Mouse (Mus musculus) MEL (cell line): ENCODE results near the gene Zfp652. TPM values are rescaled to one million over a fixed set of nuclear protein-coding genes. Genes with fewer than 3 reads are reported as not detected.
"Not testable (repeated sequence)": the region's sequence is repeated elsewhere in the genome, so short reads cannot be mapped to it uniquely, and the experiment has no call there.

Source experiments
- DNase-seq: peaks from one replicate; pipeline ENCODE4 v3.0.0; 2011; ENCODE audit warnings: low read depth, low spot score
- H3K27ac ChIP-seq: 2 replicates; pipeline ENCODE4 v1.5.1; 2012; ENCODE audit warnings: low read depth, mild to moderate bottlenecking, control low read depth, low read length, moderate library complexity; ENCODE audit not compliant: control insufficient read depth
- H3K27me3 ChIP-seq, 2 experiments: fragments of 150-350 bp in 1 of 2; sonication (generic) in 1 of 2; 2 replicates each; pipeline ENCODE4 v1.6.1; 2012; ENCODE audit warnings: low read length in 2 of 2, mild to moderate bottlenecking in 2 of 2, improper control_type of control experiment in 1 of 2, moderate library complexity in 1 of 2; ENCODE audit not compliant: insufficient read depth in 2 of 2, control insufficient read depth in 1 of 2
- H3K36me3 ChIP-seq, 2 experiments: 2 replicates each; pipeline ENCODE4 v1.6.1; 2012 to 2014; ENCODE audit warnings: low read length in 2 of 2, improper control_type of control experiment in 1 of 2, inconsistent platforms in 1 of 2, mild to moderate bottlenecking in 1 of 2; ENCODE audit not compliant: insufficient read depth in 2 of 2, control insufficient read depth in 1 of 2
- H3K4me1 ChIP-seq, 2 experiments: fragments of 150-350 bp in 1 of 2; sonication (generic) in 1 of 2; 2 replicates each; pipeline ENCODE4 v1.6.1; 2012; ENCODE audit warnings: low read length in 2 of 2, improper control_type of control experiment in 1 of 2, mild to moderate bottlenecking in 1 of 2; ENCODE audit not compliant: insufficient read depth in 2 of 2, control insufficient read depth in 1 of 2
- H3K4me3 ChIP-seq, 2 experiments: fragments of 150-350 bp in 1 of 2; sonication (generic) in 1 of 2; 2 replicates each; pipeline ENCODE4 v1.5.1; 2012; ENCODE audit warnings: low read depth in 2 of 2, low read length in 2 of 2, mild to moderate bottlenecking in 2 of 2, moderate library complexity in 2 of 2, control low read depth in 1 of 2, improper control_type of control experiment in 1 of 2; ENCODE audit not compliant: control insufficient read depth in 1 of 2, insufficient read depth in 1 of 2
- H3K79me2 ChIP-seq: 2 replicates; pipeline ENCODE4 v1.6.1; 2012; ENCODE audit warnings: mild to moderate bottlenecking, low read length, moderate library complexity; ENCODE audit not compliant: control insufficient read depth, poor library complexity, insufficient read depth
- H3K9ac ChIP-seq: 2 replicates; pipeline ENCODE4 v1.6.1; 2012; ENCODE audit warnings: low read depth, mild to moderate bottlenecking, control low read depth, low read length, moderate library complexity; ENCODE audit not compliant: control insufficient read depth, poor library complexity, severe bottlenecking
- H3K9me3 ChIP-seq: fragments of 150-350 bp; sonication (generic); replicated peaks from 2 replicates; pipeline ENCODE4 v1.6.1; 2012; ENCODE audit warnings: mild to moderate bottlenecking, low read length, improper control_type of control experiment, moderate library complexity; ENCODE audit not compliant: insufficient read depth
- BHLHE40 ChIP-seq: IDR thresholded peaks from 2 replicates; pipeline ENCODE4 v1.6.1; 2012; ENCODE audit warnings: low read depth, mild to moderate bottlenecking, inconsistent platforms, low read length, improper control_type of control experiment, borderline replicate concordance
- CHD1 ChIP-seq: IDR thresholded peaks from 2 replicates; pipeline ENCODE4 v1.6.1; 2012; ENCODE audit warnings: low read depth, mild to moderate bottlenecking, inconsistent platforms, low read length, improper control_type of control experiment
- CHD2 ChIP-seq: IDR thresholded peaks from 2 replicates; pipeline ENCODE4 v1.6.1; 2011; ENCODE audit warnings: low read length, improper control_type of control experiment
- CTCF ChIP-seq, 3 experiments: IDR thresholded peaks in 2 of 3; conservative IDR thresholded peaks in 1 of 3; 2 replicates each; pipeline ENCODE4 v1.5.1; 2011 to 2012; ENCODE audit warnings: low read length in 3 of 3, low read depth in 2 of 3, mild to moderate bottlenecking in 2 of 3, improper control_type of control experiment in 1 of 3, inconsistent platforms in 1 of 3, mixed read lengths in 1 of 3, moderate library complexity in 1 of 3; ENCODE audit not compliant: control insufficient read depth in 1 of 3, insufficient read depth in 1 of 3, poor library complexity in 1 of 3, severe bottlenecking in 1 of 3
- ELF1 ChIP-seq: IDR thresholded peaks from 2 replicates; pipeline ENCODE4 v1.6.1; 2014; ENCODE audit warnings: low read depth, mild to moderate bottlenecking, inconsistent platforms, low read length, improper control_type of control experiment, moderate library complexity
- EP300 ChIP-seq, 2 experiments: IDR thresholded peaks; 2 replicates each; pipeline ENCODE4 v1.6.1; 2011; ENCODE audit warnings: improper control_type of control experiment in 2 of 2, low read length in 2 of 2, low read depth in 1 of 2, mild to moderate bottlenecking in 1 of 2
- ETS1 ChIP-seq: IDR thresholded peaks from 2 replicates; pipeline ENCODE4 v1.6.1; 2012; ENCODE audit warnings: low read depth, mild to moderate bottlenecking, inconsistent platforms, low read length, improper control_type of control experiment, moderate library complexity
- GABPA ChIP-seq: IDR thresholded peaks from 2 replicates; pipeline ENCODE4 v1.6.1; 2012; ENCODE audit warnings: low read depth, mild to moderate bottlenecking, inconsistent platforms, low read length, improper control_type of control experiment, moderate library complexity
- GATA1 ChIP-seq: IDR thresholded peaks from 2 replicates; pipeline ENCODE4 v1.6.1; 2011; ENCODE audit warnings: low read depth, low read length, improper control_type of control experiment
- HCFC1 ChIP-seq: IDR thresholded peaks from 2 replicates; pipeline ENCODE4 v1.6.1; 2012; ENCODE audit warnings: low read depth, mild to moderate bottlenecking, inconsistent platforms, low read length, improper control_type of control experiment, moderate library complexity
- MAFK ChIP-seq: IDR thresholded peaks from 2 replicates; pipeline ENCODE4 v1.6.1; 2011; ENCODE audit warnings: low read depth, mild to moderate bottlenecking, low read length, improper control_type of control experiment, borderline replicate concordance
- MEF2A ChIP-seq: IDR thresholded peaks from 2 replicates; pipeline ENCODE4 v1.6.1; 2014; ENCODE audit warnings: low read depth, mild to moderate bottlenecking, inconsistent platforms, low read length, improper control_type of control experiment; ENCODE audit not compliant: poor library complexity, insufficient replicate concordance, severe bottlenecking; ENCODE audit errors: extremely low read depth
- MXI1 ChIP-seq: IDR thresholded peaks from 2 replicates; pipeline ENCODE4 v1.6.1; 2011; ENCODE audit warnings: mild to moderate bottlenecking, low read depth, low read length, improper control_type of control experiment
- MYB ChIP-seq: IDR thresholded peaks from 2 replicates; pipeline ENCODE4 v1.6.1; 2011; ENCODE audit warnings: mild to moderate bottlenecking, low read depth, low read length, improper control_type of control experiment
- MYC ChIP-seq: IDR thresholded peaks from 2 replicates; pipeline ENCODE4 v1.6.1; 2011; ENCODE audit warnings: low read depth, mild to moderate bottlenecking, low read length, improper control_type of control experiment, moderate library complexity
- NELFE ChIP-seq: IDR thresholded peaks from 2 replicates; pipeline ENCODE4 v1.6.1; 2011; ENCODE audit warnings: low read depth, low read length, improper control_type of control experiment
- POLR2AphosphoS2 ChIP-seq: IDR thresholded peaks from 2 replicates; pipeline ENCODE4 v1.6.1; 2011; ENCODE audit warnings: low read length, improper control_type of control experiment
- RAD21 ChIP-seq: IDR thresholded peaks from 2 replicates; pipeline ENCODE4 v1.6.1; 2011; ENCODE audit warnings: mild to moderate bottlenecking, low read depth, low read length, improper control_type of control experiment
- RCOR1 ChIP-seq: IDR thresholded peaks from 2 replicates; pipeline ENCODE4 v1.6.1; 2012; ENCODE audit warnings: low read depth, mild to moderate bottlenecking, inconsistent platforms, low read length, improper control_type of control experiment
- SMC3 ChIP-seq: IDR thresholded peaks from 2 replicates; pipeline ENCODE4 v1.6.1; 2011; ENCODE audit warnings: low read depth, low read length, improper control_type of control experiment
- ZC3H11A ChIP-seq: IDR thresholded peaks from 2 replicates; pipeline ENCODE4 v1.6.1; 2012; ENCODE audit warnings: low read depth, mild to moderate bottlenecking, inconsistent platforms, low read length, improper control_type of control experiment
- ZKSCAN1 ChIP-seq: IDR thresholded peaks from 2 replicates; pipeline ENCODE4 v1.6.1; 2012; ENCODE audit warnings: low read depth, mild to moderate bottlenecking, inconsistent platforms, low read length, improper control_type of control experiment, moderate library complexity
- ZMIZ1 ChIP-seq: IDR thresholded peaks from 2 replicates; pipeline ENCODE4 v1.6.1; 2012; ENCODE audit warnings: low read depth, mild to moderate bottlenecking, inconsistent platforms, low read length, improper control_type of control experiment, moderate library complexity
- ZNF384 ChIP-seq: IDR thresholded peaks from 2 replicates; pipeline ENCODE4 v1.6.1; 2012; ENCODE audit warnings: low read depth, mild to moderate bottlenecking, inconsistent platforms, low read length, improper control_type of control experiment
- polyA plus RNA-seq, 2 experiments: library from polyadenylated mRNA; stranded (reverse) in 1 of 2; unstranded in 1 of 2; fragments of >175 nt in 1 of 2; fragments of >200 nt in 1 of 2; gene quantifications; 2 replicates each; pipeline versions ENCODE4 v1.2.1 to v1.2.4; 2012; ENCODE audit warnings: low replicate concordance in 2 of 2, low read depth in 1 of 2; ENCODE audit not compliant: insufficient read length in 2 of 2, insufficient read depth in 1 of 2, missing spikeins in 1 of 2
- total RNA-seq: library from RNA; depleted of rRNA; stranded (reverse); fragments of 300-350 nt; gene quantifications from 2 replicates; pipeline ENCODE4 v1.2.3, GENCODE M21; 2012

Zfp652 gene
- total and polyA plus RNA-seq, 3 experiments, result 19.3 to 38.5 (median 31.8) TPM

DNA sequence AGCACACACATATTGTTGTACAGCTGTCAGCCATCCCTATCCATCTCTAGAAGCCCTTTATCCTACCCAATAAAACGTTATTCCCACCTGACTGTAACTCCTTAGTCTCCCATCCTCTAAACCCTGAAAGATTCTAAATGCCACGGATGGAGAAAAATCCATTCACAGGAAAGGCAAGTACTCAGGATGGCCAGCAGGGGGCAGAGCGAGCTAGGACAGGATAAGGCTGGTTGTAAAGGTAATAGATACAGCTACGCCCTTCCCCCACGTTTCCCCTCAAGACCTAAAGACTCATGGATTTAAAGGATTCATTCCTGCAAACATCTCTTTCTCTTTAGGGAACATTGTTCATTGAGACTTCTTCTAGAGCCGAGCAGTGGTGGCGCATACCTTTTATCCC lies 163.8 kb downstream of the Zfp652 start:
- H3K27ac ChIP-seq, result no peak overlapping the region
- H3K27me3 ChIP-seq, result peaks cover 3 to 4% of the 10 kb centered on the region in 2 experiments
- H3K4me3 ChIP-seq, result 0 out of 4 replicates have a peak overlapping the region, but pooled peaks of 1 of the 2 experiments have one; percentile 5
- H3K36me3 ChIP-seq, result no peaks in the 10 kb centered on the region
- H3K9ac ChIP-seq, result no peak overlapping the region
- DNase-seq, result peak; percentile 83
- H3K4me1 ChIP-seq, result peaks cover 0 to 5% of the 10 kb centered on the region in 2 experiments; a peak in 1 of 4 replicates
- no peaks in the 10 kb centered on the region for H3K9me3 ChIP-seq
- TF ChIP-seq GATA1 (peak; percentile 16; the same call in 1 of the 2 replicates), ELF1 (no peak), ZKSCAN1 (no peak), MXI1 (no peak; the same call in 1 of the 2 replicates), MAFK (no peak), ZMIZ1 (no peak), ETS1 (no peak), RAD21 (peak; percentile 89), CHD2 (peak; percentile 52), ZC3H11A (peak; percentile 79), NELFE (no peak), MEF2A (no peak), BHLHE40 (peak; percentile 36; the same call in 1 of the 2 replicates), GABPA (no peak), RCOR1 (no peak), ZNF384 (0 out of 2 replicates have a peak, but pooled peaks have one; percentile 30), CHD1 (no peak), MYC (no peak), EP300 (IDR thresholded peaks at IDR 0.05; ENCODE audit: low read depth in 1 of 2, low read length in 2 of 2) (no peak), CTCF (IDR thresholded peaks at IDR 0.05 in 2 of 3, conservative IDR thresholded peaks at IDR 0.05 in 1 of 3; ENCODE audit: control insufficient read depth in 1 of 3, insufficient read depth in 1 of 3, low read depth in 2 of 3, low read length in 3 of 3, poor library complexity in 1 of 3, severe bottlenecking in 1 of 3) (peak; percentile 93 to 97 (median 97)), MYB (no peak), SMC3 (peak; percentile 92), POLR2AphosphoS2 (no peak), HCFC1 (no peak)
- no peaks in the 10 kb centered on the region for H3K79me2 ChIP-seq

DNA sequence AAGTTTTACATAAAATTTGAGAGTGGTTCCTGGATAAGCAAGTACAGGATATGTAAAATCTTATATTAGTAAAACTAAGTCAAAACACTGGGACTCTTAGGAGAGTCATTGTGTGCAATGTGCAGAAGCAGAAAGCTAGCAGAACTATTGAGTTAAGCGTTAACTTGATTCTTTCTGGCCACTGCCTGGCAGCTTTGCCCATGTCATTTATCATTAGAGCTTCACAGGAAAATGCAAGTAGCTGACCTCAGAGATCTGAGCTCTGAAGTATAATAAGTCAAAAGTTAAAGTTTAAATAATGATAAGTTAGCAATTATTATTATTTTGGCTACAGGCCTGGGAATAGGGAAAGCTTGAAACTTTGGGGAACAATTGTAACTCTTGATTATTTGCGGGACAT lies 167.4 kb downstream of the Zfp652 start:
- H3K9ac ChIP-seq, H3K9me3 ChIP-seq, H3K36me3 ChIP-seq, H3K4me1 ChIP-seq, DNase-seq, H3K27ac ChIP-seq, H3K79me2 ChIP-seq, H3K27me3 ChIP-seq, H3K4me3 ChIP-seq: not testable (repeated sequence)
